Mouse (Mus musculus): ENCODE measurements around the gene Slc8a1.

The Slc8a1 gene

DNA sequence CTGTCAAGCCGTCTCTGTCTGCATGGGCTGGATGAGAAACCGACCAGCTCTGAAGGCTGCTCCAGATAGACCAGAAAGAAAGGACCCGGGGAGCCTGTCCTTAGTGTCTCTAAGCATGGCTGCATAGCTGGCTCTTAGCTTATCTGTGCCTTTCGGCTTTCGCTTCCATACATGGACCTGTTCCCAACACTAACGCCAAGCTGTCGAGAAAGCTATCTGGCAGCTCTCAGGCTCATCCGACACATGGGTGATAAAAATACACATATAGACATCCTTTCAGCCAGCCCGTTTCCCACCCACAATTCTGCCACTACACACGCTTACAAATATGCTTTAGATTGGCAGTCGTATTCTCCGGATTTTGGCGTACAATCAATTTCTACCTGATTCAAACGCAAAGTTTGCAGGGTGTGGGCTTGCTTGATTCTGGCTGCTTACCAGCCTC lies at the start of gene Slc8a1:
Slc8a1 (minus strand) TSS at position 67 of the 445 bp plus-strand sequence.
- no peak for DNase-seq

DNA sequence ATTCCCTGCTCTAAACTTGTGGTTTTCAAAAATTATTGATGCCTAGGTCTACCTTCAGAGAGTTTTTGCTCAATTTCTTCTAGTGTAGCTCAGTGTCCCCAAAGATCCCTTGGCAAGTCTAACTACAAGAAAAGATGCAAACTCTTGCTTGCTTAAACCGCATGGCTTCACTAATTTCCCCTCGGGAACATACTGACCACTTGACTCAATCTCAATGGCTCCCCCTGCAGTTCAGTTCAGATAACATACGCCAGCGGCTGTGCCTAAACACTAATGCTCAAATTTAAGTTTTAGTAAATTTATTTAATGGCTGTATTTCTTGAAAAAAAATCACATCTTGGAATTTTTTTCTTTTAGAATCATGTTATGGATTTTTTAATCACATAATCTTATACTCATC lies 49.2 kb upstream of the Slc8a1 start:
- DNase-seq: peak; percentile 60 to 69

DNA sequence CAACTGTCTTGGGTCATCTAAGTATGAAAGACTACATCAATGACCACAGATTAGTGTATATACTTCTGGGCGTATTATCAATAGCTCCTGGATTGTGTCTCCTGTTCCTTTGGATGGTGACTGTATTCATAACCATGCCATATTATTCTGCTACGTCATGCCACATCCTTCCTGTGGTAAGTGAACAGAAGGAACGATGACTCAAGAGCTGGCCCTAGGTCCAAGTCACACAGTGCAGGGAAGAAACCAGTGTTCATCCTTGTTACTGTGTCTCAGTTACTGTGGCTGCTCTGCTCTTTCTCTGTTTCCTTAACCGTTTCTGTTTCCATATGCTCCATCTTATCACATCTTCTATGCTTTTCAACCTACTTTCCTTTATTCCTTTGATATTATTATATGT lies 44.1 kb upstream of the Slc8a1 start:
- DNase-seq: no peak

DNA sequence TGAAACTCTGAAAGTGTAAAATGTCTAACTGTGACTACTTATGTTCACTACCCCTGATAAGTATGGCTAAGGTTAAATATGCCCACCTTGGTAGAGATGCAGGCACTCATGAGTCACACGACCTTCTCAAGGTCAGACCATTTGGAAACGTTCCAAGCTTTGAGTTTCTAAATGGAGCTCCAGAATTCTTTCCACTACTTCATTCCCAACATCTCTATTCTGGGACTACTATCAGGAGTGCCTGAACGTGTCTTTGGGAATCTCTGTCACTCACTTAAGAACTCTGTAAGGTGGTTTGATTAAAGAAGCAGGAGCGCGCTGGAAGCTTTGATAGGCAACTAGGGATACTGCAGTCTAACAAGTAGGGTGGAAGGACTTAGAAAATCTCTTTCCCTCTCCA lies 43.3 kb upstream of the Slc8a1 start:
- no peak for DNase-seq

DNA sequence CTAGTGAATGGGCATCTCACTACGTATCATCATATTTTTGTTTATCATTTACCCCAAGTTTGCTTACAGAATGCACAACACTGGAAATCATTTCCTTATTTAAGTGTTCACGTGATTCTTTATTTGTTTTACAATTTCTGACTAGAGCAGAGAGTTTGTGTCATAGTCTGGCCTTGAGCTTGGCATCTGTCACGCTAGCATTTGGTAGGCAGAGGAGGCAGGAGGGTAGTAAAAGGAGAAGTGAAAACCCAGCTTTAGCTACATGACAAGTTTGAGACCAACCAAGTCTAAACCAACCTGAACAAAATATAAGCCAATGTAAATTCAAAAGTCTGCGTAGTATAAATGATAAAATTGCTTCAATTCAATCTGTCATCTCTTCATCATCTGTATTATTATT lies 41.7 kb upstream of the Slc8a1 start:
- DNase-seq: no peak

DNA sequence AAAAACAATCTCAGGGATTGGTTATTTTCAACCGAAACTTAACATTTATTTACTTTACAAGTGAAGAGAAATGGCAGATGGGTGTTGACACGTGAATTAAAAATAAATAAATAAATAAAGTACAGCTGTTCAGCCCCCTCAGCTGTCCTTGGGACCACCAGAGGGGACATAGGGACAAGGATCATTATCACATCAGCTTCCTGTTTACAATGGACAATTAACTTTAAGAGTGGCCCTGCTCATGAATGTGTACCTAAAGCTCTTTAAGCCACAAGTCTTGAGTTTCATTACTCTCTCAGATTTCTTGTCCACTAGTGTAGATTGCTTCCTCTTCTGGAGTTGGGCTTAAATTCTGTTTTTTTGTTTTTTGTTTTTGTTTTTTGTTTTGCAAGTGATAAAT lies 12.5 kb upstream of the Slc8a1 start:
- DNase-seq: no peak

DNA sequence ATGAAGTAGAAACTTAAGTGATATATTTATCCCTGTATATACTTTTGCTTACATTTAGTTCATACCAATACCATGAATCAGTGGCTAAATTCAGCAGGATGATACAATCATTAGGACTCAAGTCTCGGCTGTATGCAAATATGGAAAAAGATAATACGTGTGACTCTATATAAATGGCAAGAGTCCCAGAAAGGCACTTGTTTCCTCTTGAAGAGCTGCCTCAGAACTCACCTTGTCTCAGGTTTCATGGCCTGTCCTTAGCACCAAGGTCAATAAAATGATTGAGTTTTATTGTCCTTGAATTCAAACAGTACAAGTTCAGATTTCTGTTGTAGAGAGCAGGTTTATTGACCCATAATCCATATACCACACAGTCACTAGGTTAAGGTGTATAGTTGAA lies 4.9 kb upstream of the Slc8a1 start:
- no peak for DNase-seq

DNA sequence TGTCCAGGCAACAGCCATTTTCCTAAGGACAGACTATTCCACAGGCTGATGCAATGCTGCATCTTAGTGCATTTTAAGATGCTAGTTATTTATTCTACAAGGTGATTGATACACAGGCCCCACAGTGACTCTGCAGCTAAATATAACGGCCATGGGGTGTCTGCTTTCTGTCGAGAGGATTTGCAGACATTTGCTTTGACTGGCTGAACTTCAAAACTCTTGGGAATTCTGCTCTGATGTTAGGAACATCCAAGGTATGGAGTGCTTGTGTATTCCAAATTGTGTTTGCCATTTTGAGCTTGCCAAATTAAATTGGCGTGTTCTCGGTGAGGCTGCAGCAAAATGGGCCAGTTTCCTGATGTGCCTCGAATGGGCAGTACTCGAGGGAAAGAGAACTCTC lies 2.4 kb upstream of the Slc8a1 start:
- DNase-seq: no peak

DNA sequence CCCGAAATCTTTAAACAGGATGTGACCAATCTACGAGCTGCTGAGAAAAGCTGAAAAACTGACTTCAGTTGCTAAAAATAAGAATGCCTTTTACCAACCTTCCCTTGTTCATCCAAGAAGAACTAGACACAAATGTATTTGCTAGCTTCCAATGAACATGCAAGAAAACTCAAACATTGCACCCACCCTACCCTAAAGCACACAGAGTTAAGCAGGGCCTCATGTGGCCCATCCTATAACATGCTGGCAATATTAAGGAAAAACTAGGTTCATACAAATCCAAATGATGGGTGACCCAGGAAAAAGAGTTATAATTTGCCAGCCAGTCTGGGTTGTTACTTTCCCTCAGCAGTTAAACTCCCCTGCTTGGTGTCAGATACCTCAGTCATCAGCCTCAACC lies 398 bp downstream of the Slc8a1 start:
- no peak for DNase-seq

DNA sequence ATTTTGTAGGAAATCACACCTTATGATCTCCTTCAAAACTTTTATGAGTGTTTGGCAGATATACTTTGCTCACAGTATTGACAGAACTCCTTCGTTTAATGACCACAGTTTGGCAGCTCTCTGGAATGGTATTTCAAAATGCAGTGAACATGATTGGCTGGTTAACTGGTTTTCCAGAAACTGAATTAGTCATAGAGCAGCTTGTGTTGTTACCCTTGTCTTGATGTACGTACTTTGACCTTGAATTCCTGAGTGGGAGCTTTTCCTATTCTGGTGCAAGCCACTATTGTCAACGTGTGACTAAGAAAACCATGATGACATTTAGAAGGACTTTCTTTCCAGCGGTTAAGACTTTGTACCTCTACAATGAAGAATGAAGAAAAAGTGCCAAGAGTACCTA lies 868 bp downstream of the Slc8a1 start:
- DNase-seq: no peak

DNA sequence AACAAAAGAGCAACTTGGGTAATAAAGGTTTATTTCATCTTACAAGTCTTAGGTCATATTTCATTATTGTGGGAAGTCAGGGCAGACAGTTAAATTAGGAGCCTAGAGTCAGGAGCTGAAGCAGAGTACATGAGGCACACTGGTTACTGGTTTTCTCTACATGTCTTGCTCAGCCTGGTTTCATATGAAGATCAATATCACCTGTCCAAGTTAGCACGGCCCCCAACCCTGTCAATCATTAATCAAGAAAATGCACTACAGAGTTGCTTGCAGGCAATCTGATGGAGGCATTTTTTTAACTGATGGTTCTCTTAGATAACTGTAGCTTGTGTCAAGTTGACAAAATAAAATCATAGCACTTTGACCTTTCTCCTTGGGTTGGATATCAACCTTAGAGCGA lies 2.6 kb downstream of the Slc8a1 start:
- peak in 1 of 2 experiments; percentile 34 for DNase-seq

DNA sequence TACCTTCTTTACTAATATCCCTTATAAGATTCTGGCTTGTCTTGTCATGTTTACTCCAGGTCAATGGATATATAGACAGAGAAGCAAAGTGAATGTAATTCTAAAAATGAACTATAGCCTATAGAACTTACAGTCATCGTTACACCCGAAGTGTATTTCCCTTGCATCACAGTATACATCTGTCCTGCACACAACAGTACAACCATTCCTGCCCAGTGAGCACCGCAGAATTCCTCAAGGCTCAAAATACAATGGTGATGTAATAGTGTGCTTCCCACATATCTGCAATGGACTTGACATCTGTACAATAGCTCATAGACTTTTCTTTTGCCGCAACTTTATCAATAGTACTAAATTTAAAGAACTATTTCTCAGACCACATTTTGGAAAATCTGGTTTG lies 8.3 kb downstream of the Slc8a1 start:
- DNase-seq: no peak

DNA sequence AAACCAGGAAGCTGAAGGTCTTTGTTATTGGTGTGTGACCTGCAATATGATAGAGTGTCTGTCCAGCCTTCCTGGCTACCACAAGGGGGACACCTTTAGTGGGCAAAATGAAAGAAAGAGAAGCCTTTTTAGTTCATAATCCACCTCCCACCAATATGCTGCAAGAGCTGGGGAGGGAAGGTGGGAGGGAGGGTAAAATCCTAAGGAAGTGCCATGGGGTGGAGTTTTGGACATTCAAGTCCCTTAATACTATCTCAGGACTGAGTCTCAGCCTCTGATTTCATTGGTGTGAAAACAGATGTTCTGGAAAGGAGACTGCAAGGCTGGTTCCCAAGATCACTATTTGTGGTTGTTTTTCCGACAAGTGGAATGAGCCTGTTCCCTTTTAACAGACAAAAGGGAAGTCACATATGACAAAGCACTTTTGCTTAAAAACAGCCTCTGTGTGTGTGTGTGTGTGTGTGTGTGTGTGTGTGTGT lies 25.9 kb downstream of the Slc8a1 start:
- DNase-seq: no peak

DNA sequence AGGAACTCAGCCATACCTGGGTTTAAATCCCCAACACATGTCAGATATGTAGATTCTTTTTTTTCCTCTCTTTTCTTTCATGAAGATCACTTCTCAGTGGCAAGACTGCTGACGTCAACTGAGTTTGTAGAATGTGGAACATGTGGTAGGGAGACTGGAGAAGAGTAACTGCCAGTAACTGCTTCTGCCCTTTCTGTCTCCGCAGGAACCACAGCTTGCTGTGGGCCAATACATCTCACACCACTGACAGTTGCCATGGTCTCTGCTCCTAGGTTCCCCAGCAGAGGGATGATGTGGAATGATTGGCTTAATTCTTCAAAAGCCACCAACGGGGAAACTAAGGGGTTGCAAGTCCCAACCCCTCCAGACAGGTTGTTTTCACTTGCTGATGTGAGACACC lies 33.4 kb downstream of the Slc8a1 start:
- DNase-seq: no peak

DNA sequence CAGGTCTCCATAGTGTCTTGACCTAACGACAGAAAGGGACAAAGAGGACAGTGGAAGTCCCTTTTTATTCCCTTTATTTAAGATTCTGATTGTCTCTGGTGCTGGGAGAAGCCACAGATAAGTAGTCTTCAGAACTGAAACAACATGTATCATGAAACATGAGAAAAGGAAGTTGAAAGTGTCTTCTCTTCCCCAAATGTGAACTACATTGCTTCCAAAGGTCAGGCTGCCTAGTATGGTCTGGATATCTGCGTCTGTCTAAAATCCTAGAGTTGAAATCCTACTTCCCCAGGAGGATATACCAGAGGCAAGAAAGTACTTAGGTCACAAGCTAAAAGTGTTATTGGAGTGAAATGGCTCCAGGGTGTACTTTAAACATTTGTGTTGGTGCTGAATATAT lies 34.9 kb downstream of the Slc8a1 start:
- DNase-seq: no peak

DNA sequence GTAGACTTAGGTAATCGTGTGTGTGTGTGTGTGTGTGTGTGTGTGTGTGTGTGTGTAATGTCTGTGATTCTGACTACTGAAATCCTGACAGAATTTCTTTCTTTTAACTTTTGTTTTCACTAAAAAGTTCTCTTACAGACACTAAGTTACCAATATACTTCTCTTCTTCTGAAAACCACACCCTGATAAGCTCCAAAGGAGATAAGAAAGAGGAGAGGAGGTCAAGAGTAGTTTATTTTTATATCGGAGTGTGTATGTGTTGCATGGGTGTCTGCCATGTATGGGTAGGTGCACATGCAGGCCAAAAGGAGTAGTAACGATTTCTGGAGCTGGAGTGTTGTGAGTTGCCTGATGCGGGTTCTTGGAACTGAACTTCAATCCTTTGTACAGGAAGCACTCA lies 36.5 kb downstream of the Slc8a1 start:
- DNase-seq: no peak

DNA sequence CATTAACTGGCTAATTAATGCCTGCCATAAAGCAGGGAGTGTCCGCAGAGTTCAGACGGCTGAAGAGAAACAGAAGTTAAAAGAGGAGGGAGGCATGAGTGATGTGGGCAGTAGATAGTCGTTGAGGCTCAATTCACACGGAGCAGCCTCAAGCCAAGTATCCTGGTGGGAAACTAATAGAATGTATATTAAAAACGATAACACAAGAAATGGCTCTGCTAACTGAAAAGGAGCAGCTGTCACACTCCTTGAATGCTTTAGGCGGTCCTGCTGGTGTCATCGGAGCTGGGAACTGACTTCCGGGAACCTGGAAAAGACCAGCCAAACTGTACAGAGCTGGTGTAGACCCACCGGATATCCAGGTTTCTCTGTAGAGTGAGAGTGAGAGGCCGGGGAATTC lies 39.4 kb downstream of the Slc8a1 start:
- no peak for DNase-seq

DNA sequence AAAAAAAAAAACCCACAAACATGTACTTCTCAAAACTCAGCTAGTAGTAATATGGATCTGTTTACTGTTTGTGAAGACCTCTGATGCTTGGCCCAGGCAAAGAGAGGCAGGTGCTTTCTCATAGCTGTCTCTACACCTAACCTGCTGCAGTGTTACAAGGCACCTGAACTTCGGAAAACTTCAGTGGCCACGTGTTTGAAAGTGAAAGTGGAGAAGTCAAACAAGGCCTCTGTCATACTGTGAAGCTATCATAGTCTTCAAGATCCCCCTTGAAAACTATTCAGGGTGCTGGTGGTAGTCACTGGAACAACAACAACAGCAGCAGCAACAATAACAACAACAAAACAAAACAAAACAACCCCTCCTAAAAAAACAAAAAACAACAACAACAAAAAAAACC lies 40.5 kb downstream of the Slc8a1 start:
- DNase-seq: no peak

DNA sequence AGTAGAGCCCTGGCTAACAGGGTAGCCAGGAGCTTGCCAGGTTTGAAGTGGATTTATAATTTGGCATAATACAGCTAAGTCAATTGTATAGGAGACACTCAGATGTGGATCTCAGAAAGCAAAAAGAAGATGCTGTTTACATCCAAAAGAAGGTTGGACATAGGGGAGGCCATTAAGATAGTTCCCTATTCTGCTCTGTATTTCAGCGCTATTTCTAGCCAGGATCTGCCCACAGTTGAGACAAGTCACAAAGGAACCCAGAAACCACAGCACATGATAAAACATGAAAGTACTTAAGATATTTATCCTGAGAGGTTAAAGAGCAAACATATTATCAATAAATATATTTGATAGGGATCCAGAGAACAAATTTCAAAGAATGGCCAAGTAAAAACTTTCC lies 43.2 kb downstream of the Slc8a1 start:
- DNase-seq: no peak

DNA sequence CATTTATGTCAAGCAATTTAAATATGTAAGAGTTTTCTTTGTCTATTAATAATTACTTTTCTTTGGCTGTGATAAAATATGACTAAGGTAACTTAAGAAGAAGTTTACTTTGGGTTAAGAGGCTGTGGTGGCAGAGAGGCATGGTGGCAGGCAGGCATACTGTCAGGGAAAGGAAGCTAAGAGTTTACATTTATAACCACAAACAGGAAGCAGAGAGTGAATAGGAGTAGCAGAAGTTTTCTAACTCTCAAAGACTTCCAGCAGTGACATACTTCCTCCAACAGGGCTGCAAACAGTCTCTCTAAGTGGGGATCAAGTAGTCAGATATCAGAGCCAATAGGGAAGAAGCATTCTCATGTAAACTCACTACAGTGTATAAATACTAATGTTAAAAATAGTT lies 58.6 kb downstream of the Slc8a1 start:
- DNase-seq: no peak

DNA sequence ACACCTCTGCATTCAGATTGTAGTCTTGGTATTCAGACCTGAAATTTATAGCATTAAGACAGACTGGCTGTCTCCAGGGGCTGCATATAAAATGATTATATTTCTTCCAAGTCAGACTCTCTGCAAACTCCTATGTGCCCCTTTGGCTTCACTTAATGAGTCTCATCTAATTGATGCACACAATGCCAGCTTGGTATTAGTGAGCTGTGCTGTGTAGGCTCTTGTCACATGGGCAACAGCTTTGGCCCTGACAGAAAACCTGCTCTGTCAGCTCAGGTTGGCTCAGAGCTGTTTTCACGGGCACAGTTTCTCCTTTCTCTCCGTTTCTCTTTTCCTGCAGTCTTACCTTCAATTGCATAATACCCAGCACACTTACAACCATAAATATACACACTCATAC lies 60.7 kb downstream of the Slc8a1 start:
- no peak for DNase-seq

DNA sequence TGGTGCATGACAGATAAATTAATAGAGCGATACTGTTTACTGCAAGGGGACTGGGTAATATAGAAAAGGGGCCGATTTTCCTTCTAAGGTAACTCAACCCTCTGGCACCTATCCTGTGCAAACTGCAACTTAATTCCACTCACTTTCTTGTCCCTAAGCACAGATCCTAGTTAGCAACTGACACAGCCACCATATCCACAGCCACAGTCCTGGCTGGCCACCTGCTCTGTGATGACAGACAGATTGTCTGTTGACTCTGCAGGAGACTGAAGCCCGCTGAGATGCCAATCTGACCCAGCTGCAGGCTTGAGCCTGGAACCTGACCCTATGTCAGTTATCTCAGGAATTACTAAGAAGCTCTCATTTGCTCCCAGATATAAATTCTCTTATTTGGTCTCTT lies 62.0 kb downstream of the Slc8a1 start:
- no peak for DNase-seq

DNA sequence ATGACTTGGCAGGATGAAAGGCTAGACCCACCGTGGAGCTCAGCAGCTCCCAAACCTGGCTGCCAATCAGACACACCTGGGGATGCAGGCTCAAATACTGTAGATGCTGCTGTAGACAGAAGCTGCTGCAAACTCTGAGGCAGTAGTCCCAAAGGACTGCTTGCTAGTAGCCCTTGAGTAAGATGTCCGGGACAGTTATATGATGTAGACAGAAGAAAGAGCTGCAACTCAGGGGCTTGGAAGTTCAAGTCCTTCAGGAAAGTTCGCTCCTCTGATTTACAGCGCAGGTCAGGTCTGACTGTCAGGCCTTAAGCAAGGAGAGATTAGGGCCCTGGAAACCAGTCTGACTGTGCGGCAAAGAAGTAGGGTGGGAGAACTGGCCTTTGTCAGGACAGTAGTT lies 66.9 kb downstream of the Slc8a1 start:
- DNase-seq: no peak

DNA sequence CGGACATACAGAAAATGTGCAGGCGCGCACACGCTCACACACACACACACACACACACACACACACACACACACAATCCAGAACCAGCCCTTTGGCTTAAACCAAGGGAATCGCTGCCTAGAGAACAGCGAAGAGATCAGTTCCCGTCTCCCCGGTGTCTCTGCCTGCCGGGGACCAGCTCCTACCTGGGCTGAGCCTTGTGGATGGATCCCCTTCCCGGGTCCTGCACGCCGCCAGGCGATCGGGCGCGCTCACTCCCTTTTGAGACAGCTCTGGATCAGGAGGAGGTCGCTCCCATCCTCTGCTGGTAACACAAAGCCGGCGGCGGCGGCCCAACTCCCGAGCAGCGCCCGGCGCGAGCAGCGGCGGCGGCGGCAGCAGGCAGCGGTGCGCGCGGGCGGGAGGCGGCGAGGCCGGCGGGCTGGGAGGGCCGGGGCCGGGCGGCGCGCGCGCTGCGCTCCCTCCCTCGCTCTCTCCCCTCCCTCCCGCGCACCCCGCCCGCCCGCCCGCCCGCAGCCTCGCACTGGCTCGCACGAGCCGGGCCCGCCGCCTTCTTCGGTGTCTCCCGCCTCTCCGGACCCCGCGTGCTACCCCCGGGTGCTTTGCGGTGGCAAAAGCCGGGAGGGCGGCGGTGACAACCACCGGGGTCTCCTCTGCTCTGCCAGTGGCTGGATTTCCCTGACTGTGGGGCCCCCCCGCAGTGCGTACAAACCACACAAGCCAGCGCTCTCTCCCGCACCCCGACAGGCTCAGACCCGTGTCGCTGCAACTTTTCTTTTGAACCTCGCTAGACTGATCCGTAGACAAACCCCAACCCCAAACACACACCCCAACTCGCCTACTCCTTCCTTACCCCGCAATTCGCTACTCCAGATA lies 68.1 kb downstream of the Slc8a1 start:
- peak; percentile 35 to 74 for DNase-seq
